Mouse (Mus musculus) kidney, postnatal 0 days (tissue): ENCODE measurements around the gene Mmp15. TPM values are rescaled to one million over a fixed set of nuclear protein-coding genes. Genes with fewer than 3 reads are reported as not detected.

Source experiments
- ATAC-seq: fragments of 200-750 bp; cut with Nextera tagmentation; replicated peaks from 2 replicates; pipeline ENCODE4 v1.8.0; 2017; ENCODE audit warnings: low read depth, moderate number of reproducible peaks, moderate TSS enrichment, moderate library complexity; ENCODE audit not compliant: low FRiP score
- DNase-seq: peaks from one replicate; pipeline ENCODE4 v3.0.0-alpha.2; 2016; ENCODE audit warnings: low spot score
- H3K27ac ChIP-seq: fragments of 300-500 bp; sonication (generic); 2 replicates; pipeline ENCODE4 v1.5.1; 2014; ENCODE audit warnings: mild to moderate bottlenecking
- H3K27me3 ChIP-seq: fragments of 300-500 bp; sonication (generic); 2 replicates; pipeline ENCODE4 v1.6.1; 2014; ENCODE audit warnings: low read length, mixed read lengths; ENCODE audit not compliant: insufficient read depth
- H3K36me3 ChIP-seq: fragments of 300-500 bp; sonication (generic); 2 replicates; pipeline ENCODE4 v1.6.1; 2014; ENCODE audit warnings: low read length, mixed read lengths; ENCODE audit not compliant: insufficient read depth
- H3K4me1 ChIP-seq: fragments of 300-500 bp; sonication (generic); replicated peaks from 2 replicates; pipeline ENCODE4 v1.6.1; 2014; ENCODE audit warnings: antibody characterized with exemption, low read length, mixed read lengths; ENCODE audit not compliant: insufficient read depth
- H3K4me2 ChIP-seq: fragments of 300-500 bp; sonication (generic); 2 replicates; pipeline ENCODE4 v1.6.1; 2014; ENCODE audit warnings: mild to moderate bottlenecking, low read length, moderate library complexity, mixed read lengths
- H3K4me3 ChIP-seq: fragments of 300-500 bp; sonication (generic); replicated peaks from 2 replicates; pipeline ENCODE4 v1.5.1; 2014; ENCODE audit warnings: low read depth, low read length
- H3K9ac ChIP-seq: fragments of 300-500 bp; sonication (generic); 2 replicates; pipeline ENCODE4 v1.6.1; 2014; ENCODE audit warnings: low read depth, low read length
- H3K9me3 ChIP-seq: fragments of 300-500 bp; sonication (generic); replicated peaks from 2 replicates; pipeline ENCODE4 v1.6.1; 2016; ENCODE audit warnings: low read length, inconsistent platforms, mixed read lengths
- CTCF ChIP-seq: IDR thresholded peaks from 2 replicates; pipeline ENCODE4 v1.5.1; 2016; ENCODE audit warnings: antibody characterized with exemption, low read depth, mild to moderate bottlenecking, moderate library complexity
- WGBS: fragments of 180-500 bp; shearing (Covaris S2); extraction: QIAGEN DNeasy Blood & Tissue Kit; methylation state at CpG from one replicate; pipeline ENCODE4 v1.1.7; 2014; 5-methylcytosine and 5-hydroxymethylcytosine counted together
- polyA plus RNA-seq: library from polyadenylated mRNA; unstranded; fragments of >200 nt; fragmentation: Nextera tagmentation; extraction: Ambion mirVana; gene quantifications from 2 replicates; pipeline ENCODE4 v1.2.1, GENCODE M21; 2015

Mmp15 gene
- polyA plus RNA-seq, 1 experiment from 2014 or later: 5.8 TPM

DNA sequence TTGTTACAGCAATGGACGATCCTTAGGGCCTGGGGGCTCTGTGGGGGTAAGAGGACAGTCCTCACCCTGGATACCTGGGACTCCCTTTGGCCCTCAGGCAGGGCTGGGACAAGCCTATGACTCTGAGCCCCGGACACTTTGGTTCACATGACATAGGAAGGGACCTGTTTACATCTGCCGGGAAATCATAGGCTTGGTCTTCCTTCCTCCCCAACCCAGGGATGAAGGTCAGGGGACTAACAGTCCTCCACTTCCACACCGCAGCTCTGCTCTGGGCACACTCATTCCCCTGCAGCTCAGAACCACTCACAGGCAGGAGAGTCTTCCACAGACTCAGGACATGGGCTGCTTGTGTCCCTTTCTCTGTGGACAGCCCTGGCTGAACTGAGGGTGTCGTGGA lies 25.2 kb upstream of the Mmp15 start:
- H3K27ac ChIP-seq: no peak overlapping the region
- H3K36me3 ChIP-seq: peaks cover 39% of the 10 kb centered on the region
- no peaks in the 10 kb centered on the region for H3K27me3 ChIP-seq
- ATAC-seq (no peak), DNase-seq (no peak)
- TF ChIP-seq CTCF: no peak
- no peak overlapping the region for H3K4me2 ChIP-seq
- H3K4me3 ChIP-seq: no peak overlapping the region
- no peaks in the 10 kb centered on the region for H3K9me3 ChIP-seq
- WGBS: 75% methylated on average over 5 of the region's 5 CpGs
- H3K4me1 ChIP-seq: peaks cover 5% of the 10 kb centered on the region; the same call in 1 of the 2 replicates
- H3K9ac ChIP-seq: no peak overlapping the region

DNA sequence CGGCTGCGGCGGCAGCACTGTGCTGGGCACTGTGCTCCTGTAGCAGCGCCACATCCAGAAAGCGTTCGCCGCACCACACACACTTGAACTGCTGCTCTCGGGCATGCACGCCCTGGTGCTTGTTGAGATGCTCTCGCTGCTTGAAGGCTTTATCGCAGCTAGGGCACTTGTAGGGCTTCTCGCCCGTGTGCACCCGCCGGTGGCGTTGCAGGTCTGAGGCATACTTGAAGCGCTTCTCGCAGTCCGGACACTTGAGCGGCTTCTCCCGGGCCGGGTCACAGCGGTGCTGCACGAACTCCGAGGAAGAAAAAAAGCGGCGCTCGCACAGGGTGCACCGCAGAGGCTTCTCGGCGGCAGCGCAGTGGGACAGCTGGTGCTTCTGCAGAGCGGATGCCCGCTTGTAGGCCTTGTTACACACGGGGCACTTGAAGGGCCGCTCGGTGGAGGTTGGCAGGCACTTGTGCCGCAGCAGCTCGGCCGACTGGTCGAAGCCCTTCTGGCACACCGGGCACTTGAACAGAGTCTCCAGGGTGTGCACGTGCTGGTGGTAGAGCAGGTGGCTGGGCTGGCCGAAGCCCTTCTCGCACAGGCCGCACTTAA lies 24.1 kb upstream of the Mmp15 start:
- no peak overlapping the region for H3K9ac ChIP-seq
- no peak overlapping the region for H3K27ac ChIP-seq
- no peaks in the 10 kb centered on the region for H3K27me3 ChIP-seq
- H3K9me3 ChIP-seq: no peaks in the 10 kb centered on the region
- TF ChIP-seq CTCF: no peak
- H3K36me3 ChIP-seq: peaks cover 39% of the 10 kb centered on the region
- peaks cover 5% of the 10 kb centered on the region; the same call in 1 of the 2 replicates for H3K4me1 ChIP-seq
- no peak overlapping the region for H3K4me2 ChIP-seq
- DNase-seq (no peak), ATAC-seq (no peak)
- 89% methylated on average over 43 of the region's 46 CpGs for WGBS
- no peak overlapping the region for H3K4me3 ChIP-seq

DNA sequence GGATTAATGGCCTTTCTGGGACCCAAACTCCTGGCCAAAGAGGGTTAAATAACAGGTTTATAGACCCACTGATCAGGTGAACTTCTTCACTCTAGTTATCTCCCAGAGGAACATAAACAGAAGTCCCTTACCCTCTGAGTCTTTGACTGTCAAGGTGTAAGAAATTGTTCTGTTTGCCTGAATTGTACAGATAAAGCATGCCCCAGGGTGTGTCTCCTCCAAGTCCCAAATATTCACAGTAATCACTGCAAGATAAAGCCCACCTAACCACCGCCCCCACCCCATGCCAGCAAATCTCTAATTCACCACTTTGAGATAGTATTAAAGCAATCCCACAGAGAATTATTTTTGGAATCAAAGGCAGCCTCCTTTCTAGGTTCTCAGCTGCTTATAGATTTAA lies 21.7 kb upstream of the Mmp15 start:
- no peak overlapping the region for H3K27ac ChIP-seq
- H3K36me3 ChIP-seq: peaks cover 35% of the 10 kb centered on the region
- no peaks in the 10 kb centered on the region for H3K9me3 ChIP-seq
- H3K4me2 ChIP-seq: peak overlapping the region; percentile 86
- WGBS: 90% methylated on average over 1 of the region's 1 CpGs
- ATAC-seq (no peak), DNase-seq (no peak)
- H3K27me3 ChIP-seq: no peaks in the 10 kb centered on the region
- peak overlapping the region; percentile 84 for H3K9ac ChIP-seq
- no peak for TF ChIP-seq CTCF
- H3K4me1 ChIP-seq: peaks cover 5% of the 10 kb centered on the region; the same call in 1 of the 2 replicates
- peak overlapping the region; percentile 81 for H3K4me3 ChIP-seq

DNA sequence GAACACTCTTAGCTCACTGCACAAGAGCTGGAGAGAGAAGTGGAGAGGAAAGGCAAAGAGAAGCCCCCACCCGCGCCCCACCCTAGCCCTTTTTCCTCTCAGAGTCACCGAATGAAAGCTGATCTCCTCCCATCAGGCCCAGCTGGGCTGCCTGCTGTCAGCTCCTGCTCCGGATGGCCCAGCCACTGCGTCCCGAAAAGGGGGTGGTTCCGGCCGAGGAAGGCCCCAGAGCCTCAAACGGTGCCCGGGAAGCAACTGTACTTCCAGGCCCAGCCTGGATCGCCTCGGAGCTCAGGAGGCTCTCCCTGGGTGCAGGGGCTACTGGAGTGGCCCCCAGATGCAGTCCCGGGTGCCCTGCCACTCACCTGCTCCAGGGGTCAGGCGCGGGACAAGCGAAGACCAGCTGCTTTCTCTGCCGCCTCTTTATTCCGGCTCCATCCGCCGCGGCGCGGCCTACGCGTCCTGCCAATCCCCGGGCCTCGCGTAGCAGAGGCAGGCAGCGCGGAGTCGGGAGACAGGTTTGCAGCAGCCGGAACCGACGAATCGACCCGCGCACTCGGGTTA lies 20.8 kb upstream of the Mmp15 start:
- ATAC-seq (peak; percentile 34), DNase-seq (peak; percentile 85)
- peak overlapping the region; percentile 86 for H3K4me2 ChIP-seq
- peaks cover 34% of the 10 kb centered on the region for H3K36me3 ChIP-seq
- TF ChIP-seq CTCF: no peak
- H3K4me1 ChIP-seq: peaks cover 5% of the 10 kb centered on the region; the same call in 1 of the 2 replicates
- H3K27me3 ChIP-seq: no peaks in the 10 kb centered on the region
- H3K9me3 ChIP-seq: no peaks in the 10 kb centered on the region
- H3K4me3 ChIP-seq: peak overlapping the region; percentile 81
- H3K27ac ChIP-seq: peak overlapping the region; percentile 98
- WGBS: 1% methylated on average over 38 of the region's 38 CpGs
- H3K9ac ChIP-seq: peak overlapping the region; percentile 84

DNA sequence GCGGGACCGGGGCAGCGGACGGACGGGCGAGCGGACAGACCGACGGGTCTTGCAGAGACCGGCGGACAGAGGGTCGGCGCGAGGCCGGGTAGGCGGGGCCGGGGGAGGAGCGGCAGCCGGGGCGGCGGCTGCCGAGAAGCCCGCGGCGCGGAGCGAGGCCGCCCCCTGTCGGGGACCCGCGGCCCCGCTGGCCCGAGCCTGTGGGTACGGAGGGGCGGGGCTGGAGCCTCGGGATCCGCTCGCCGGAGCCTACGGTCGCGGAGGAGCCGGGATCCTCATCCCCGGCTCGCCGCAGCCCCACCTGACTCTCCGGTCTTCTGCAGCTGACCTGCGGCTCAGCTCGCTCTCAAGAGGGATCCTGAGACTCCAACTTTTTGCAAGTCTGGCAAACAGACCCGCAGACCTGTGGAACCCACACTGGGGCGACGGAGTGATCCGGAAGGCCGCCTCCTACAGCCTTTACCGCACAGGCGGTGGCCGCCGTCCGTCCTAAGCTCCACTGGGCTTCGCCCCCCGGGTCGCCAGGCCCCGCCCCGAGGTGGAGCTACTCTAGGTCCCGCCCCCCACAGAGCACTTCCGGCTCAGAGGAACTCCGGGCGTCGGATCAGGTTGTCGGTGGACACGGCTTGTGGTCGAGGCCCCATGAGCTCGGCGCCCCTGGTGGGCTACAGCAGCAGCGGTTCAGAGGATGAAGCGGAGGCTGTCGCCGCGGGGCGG lies 20.2 kb upstream of the Mmp15 start, which contains the start of the genes Zfp319 and Usb1:
Zfp319 (minus strand) TSS at position 231 of the 717 bp plus-strand sequence.
Usb1 (plus strand) TSS at position 565 of the 717 bp plus-strand sequence.
- H3K36me3 ChIP-seq: peaks cover 27% of the 10 kb centered on the region
- no peaks in the 10 kb centered on the region for H3K27me3 ChIP-seq
- peaks cover 5% of the 10 kb centered on the region; the same call in 1 of the 2 replicates for H3K4me1 ChIP-seq
- peak; percentile 73 for TF ChIP-seq CTCF
- peak; percentile 95 for ATAC-seq
- H3K4me2 ChIP-seq: peak within 1 kb of the TSS; percentile 86
- no peaks in the 10 kb centered on the region for H3K9me3 ChIP-seq
- peak; percentile 97 for DNase-seq
- H3K4me3 ChIP-seq: peak within 1 kb of the TSS; percentile 81
- H3K27ac ChIP-seq: peak within 1 kb of the TSS; percentile 98
- under 1% methylated on average over 65 of the region's 80 CpGs for WGBS
- H3K9ac ChIP-seq: peak within 1 kb of the TSS; percentile 84

DNA sequence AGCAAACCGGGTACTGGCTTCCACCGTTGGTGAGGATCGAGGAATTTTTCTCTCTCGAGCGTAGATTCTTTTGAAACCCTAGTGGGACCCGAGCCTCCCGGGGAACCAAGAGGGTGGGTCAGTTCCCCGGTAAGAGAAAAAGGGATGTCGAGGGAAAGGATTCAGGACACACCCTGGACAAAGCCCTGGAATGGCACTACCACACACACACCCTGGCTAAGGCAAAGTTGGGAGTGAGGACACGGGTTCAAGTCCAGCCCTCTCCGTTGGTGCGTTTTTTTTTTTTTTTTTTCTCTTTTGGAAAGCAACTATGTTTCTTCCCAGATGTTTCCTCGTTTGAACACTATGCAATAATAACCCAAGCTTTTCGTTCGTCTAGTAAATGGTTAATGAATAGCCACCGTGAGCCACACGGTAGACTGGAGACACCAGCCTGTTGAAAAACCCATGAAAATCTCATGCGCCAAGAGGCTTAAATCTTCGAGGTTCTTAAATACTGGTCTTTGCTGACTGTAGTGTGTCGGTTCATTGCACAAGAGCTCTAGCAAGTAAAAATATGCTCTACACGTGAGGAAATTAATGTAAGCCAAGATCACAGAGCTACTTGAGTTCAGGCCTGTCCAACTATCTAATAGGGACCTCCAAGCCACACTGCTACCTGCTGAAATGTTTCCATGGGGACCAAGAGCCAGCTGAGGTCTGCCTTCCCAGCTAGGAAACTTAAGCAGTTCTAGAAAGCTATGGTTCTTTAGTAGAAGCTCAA lies 19.4 kb upstream of the Mmp15 start:
- no peaks in the 10 kb centered on the region for H3K9me3 ChIP-seq
- H3K4me2 ChIP-seq: peak overlapping the region; percentile 86
- DNase-seq: peak; percentile 32
- no peak for TF ChIP-seq CTCF
- peak; percentile 22 for ATAC-seq
- peak overlapping the region; percentile 81 for H3K4me3 ChIP-seq
- H3K36me3 ChIP-seq: peaks cover 25% of the 10 kb centered on the region
- whole genome bisulfite sequencing: 9% methylated on average over 21 of the region's 21 CpGs
- H3K4me1 ChIP-seq: peaks cover 5% of the 10 kb centered on the region; the same call in 1 of the 2 replicates
- peak overlapping the region; percentile 98 for H3K27ac ChIP-seq
- peak overlapping the region; percentile 84 for H3K9ac ChIP-seq
- no peaks in the 10 kb centered on the region for H3K27me3 ChIP-seq
